Mouse (Mus musculus) midbrain, embryonic 15.5 days (tissue): ENCODE data around the gene Hccs. TPM values are rescaled to one million over a fixed set of nuclear protein-coding genes. Genes with fewer than 3 reads are reported as not detected.
A peak's percentile ranks its signal among the peaks of the same experiment; 100 is the strongest.
"Not testable (repeated sequence)": the region's sequence is repeated elsewhere in the genome, so short reads cannot be mapped to it uniquely, and the experiment has no call there.

ENCODE experiments used
- ATAC-seq: fragments of 200-750 bp; cut with Nextera tagmentation; replicated peaks from 2 replicates; pipeline ENCODE4 v1.8.0; 2017; ENCODE audit warnings: moderate TSS enrichment
- H3K27ac ChIP-seq: fragments of 300-500 bp; sonication (generic); 2 replicates; pipeline ENCODE4 v1.5.1; 2015; ENCODE audit warnings: mild to moderate bottlenecking, inconsistent platforms
- H3K27me3 ChIP-seq: fragments of 300-500 bp; sonication (generic); replicated peaks from 2 replicates; pipeline ENCODE4 v1.6.1; 2015; ENCODE audit warnings: inconsistent platforms
- H3K36me3 ChIP-seq: fragments of 300-500 bp; sonication (generic); replicated peaks from 2 replicates; pipeline ENCODE4 v1.6.1; 2015; ENCODE audit warnings: inconsistent platforms
- H3K4me1 ChIP-seq: fragments of 300-500 bp; sonication (generic); 2 replicates; pipeline ENCODE4 v1.6.1; 2015; ENCODE audit warnings: inconsistent platforms
- H3K4me2 ChIP-seq: fragments of 300-500 bp; sonication (generic); 2 replicates; pipeline ENCODE4 v1.6.1; 2015; ENCODE audit warnings: inconsistent platforms, mild to moderate bottlenecking, moderate library complexity
- H3K4me3 ChIP-seq: fragments of 300-500 bp; sonication (generic); 2 replicates; pipeline ENCODE4 v1.5.1; 2015; ENCODE audit warnings: mild to moderate bottlenecking, inconsistent platforms
- H3K9ac ChIP-seq: fragments of 300-500 bp; sonication (generic); 2 replicates; pipeline ENCODE4 v1.6.1; 2015; ENCODE audit warnings: mild to moderate bottlenecking, inconsistent platforms
- H3K9me3 ChIP-seq: fragments of 300-500 bp; sonication (generic); 2 replicates; pipeline ENCODE4 v1.6.1; 2016; ENCODE audit warnings: inconsistent platforms
- WGBS: fragments of 180-500 bp; shearing (Covaris S2); methylation state at CpG from one replicate; pipeline ENCODE4 v1.1.7; 2015; ENCODE audit warnings: mixed read lengths; 5-methylcytosine and 5-hydroxymethylcytosine counted together
- polyA plus RNA-seq: library from polyadenylated mRNA; unstranded; fragments of >200 nt; fragmentation: Nextera tagmentation; extraction: Ambion mirVana; gene quantifications from 2 replicates; pipeline ENCODE4 v1.2.1, GENCODE M21; 2015

Hccs gene
- 34.5 and 35.6 TPM in 2 replicates for polyA plus RNA-seq

DNA sequence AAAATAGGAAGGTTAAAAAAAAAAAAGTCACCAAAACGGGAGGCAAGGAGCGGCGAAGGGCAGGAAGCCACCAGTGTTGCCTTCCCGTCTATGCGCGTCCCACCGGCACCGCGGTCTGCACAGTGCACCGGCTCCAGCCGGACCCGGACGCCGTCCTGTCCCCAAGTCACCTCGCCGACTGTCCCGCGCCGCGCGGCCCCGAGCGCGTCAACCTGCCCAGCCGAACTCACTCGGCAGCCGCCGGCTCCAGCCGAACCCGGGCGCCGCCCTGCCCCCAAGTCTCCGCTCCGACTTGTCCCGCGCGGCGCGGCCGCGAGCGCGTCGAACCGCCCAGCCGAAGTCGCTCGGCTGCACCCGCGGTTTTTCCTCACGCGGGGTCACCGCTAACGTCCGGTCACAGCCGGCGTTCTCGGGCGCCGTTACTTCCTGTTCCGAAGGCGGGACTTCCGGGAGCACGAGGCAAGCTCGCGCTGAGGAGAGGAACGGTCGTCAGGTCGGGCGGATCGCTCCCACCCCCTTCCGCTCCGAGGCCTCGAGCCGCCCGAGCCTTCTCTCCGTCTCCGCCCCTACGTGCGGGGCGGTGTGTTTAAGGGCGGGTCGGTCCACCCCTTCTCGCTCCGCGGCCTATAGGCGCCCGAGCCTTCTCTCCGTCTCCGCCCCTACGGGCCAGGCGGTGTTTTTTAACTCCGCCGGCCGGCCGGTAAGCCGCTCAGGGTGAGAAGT, at the start of gene Hccs:
Gene Hccs (minus strand): TSS at position 428 of the 723 bp plus-strand sequence.
- peak; percentile 100 for ATAC-seq
- Histone ChIP-seq H3K36me3 (no peaks in the 10 kb centered on the region), H3K27me3 (no peaks in the 10 kb centered on the region; the same call in 1 of the 2 replicates), H3K4me1 (peaks cover 8% of the 10 kb centered on the region), H3K9me3 (no peaks in the 10 kb centered on the region), H3K4me3 (peak within 1 kb of the TSS; percentile 65), H3K27ac (peak within 1 kb of the TSS; percentile 83), H3K9ac (peak within 1 kb of the TSS; percentile 54), H3K4me2 (peak within 1 kb of the TSS; percentile 53)
- WGBS: 25% methylated on average over 94 of the region's 97 CpGs

DNA sequence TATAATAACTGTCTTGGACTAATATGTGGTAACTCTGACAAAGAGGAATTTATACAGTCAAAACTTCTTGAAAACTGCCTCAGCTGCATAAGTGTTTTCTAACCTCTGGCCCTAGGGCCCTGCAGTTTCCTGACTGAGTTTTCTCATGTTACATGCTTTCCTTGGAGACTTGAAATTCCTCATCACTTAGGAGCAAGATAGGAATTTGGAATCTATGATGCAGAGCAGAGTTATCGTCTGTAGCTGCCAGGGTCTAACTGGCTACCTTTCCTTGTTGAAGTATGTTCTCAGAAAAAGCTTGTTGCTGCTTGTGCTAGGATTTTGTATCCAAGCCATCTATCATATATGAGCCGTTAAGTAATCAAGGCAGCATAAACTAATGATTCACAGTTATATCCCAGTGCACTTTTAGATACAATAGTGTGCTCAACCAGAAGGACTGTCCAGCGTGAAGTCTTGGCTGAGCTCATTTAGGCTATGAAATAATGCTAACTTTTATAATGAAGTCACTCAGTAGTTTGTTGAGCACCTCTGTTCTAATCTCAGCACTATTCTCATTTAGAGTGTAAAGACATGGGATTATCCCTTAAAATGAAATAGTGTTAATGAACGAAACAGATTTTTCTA, 37.1 kb upstream of the Hccs start:
- H3K36me3 ChIP-seq: no peaks in the 10 kb centered on the region
- H3K4me3 ChIP-seq: no peak overlapping the region
- no peak overlapping the region for H3K27ac ChIP-seq
- no peak for ATAC-seq
- no peaks in the 10 kb centered on the region for H3K9me3 ChIP-seq
- no peaks in the 10 kb centered on the region for H3K27me3 ChIP-seq
- 74% methylated on average over 4 of the region's 4 CpGs for WGBS
- H3K4me1 ChIP-seq: no peaks in the 10 kb centered on the region
- H3K9ac ChIP-seq: no peak overlapping the region
- no peak overlapping the region for H3K4me2 ChIP-seq

DNA sequence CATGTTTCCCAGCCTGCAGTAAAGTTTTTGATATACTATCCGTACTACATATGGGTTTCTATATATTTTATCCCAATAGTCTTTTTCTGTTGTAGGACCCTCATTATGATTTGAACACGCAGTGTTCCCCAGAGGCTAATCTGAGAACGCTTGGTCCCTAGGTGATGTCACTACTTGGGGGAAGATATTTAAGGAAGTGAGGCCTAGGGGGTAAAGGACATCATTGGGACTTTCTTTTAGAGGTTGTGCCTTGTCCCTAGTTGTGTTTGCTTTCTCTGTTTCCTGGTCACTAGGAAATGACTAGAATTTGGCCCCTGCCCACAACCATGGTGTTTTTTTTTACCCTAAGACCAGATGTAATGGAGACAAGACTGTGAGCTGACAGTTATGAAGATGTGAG, 18.0 kb upstream of the Hccs start:
- 77% methylated on average over 3 of the region's 3 CpGs for WGBS
- H3K27me3 ChIP-seq: peaks cover 4% of the 10 kb centered on the region; the same call in 1 of the 2 replicates
- no peak overlapping the region for H3K9ac ChIP-seq
- H3K4me1 ChIP-seq: no peaks in the 10 kb centered on the region
- ATAC-seq: no peak
- no peak overlapping the region for H3K4me2 ChIP-seq
- H3K4me3 ChIP-seq: no peak overlapping the region
- H3K9me3 ChIP-seq: no peaks in the 10 kb centered on the region
- H3K27ac ChIP-seq: no peak overlapping the region
- no peaks in the 10 kb centered on the region for H3K36me3 ChIP-seq

DNA sequence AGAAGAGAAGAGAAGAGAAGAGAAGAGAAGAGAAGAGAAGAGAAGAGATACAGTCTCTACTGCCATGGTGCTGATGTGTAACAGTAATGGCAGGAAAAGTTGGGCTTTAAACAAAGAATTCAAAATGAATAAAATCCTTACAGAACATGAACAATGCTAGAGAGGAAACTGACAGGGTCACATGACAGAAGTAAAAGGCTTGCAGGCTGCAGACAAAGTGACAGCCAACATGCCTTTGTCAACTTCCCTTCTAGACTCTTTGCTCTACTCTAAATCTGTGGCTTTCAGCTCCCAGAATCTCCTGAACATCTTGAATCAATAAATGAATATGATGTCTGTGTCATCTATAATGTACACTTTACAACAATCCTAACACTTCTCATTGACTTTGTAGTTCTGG, 17.4 kb upstream of the Hccs start:
- H3K27me3 ChIP-seq: peaks cover 7% of the 10 kb centered on the region; the same call in 1 of the 2 replicates
- H3K9ac ChIP-seq: no peak overlapping the region
- H3K4me1 ChIP-seq: no peaks in the 10 kb centered on the region
- no peak overlapping the region for H3K27ac ChIP-seq
- ATAC-seq: no peak
- no peaks in the 10 kb centered on the region for H3K36me3 ChIP-seq
- no peak overlapping the region for H3K4me2 ChIP-seq
- no peaks in the 10 kb centered on the region for H3K9me3 ChIP-seq
- no peak overlapping the region for H3K4me3 ChIP-seq

DNA sequence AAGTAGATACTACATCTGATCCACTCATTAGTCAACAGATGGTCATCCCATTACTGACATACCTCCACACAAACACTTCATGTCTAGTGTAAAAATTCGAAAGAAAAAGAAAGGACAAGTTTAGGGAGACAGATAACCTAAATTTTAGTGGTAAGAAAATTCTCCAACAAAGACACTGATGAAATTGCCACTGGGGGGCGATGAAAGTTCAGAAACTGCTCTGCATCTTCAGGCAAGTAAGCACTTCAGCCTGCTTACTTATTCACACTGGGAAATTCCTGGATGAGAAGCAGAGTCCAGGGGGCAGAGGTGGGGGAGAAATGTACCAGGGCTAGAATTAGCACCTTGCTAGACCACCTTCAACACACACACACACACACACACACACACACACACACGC, 12.1 kb upstream of the Hccs start:
- H3K4me3 ChIP-seq: no peak overlapping the region
- no peaks in the 10 kb centered on the region for H3K36me3 ChIP-seq
- H3K27ac ChIP-seq: no peak overlapping the region
- ATAC-seq: no peak
- WGBS: 34% methylated on average over 3 of the region's 3 CpGs
- H3K4me1 ChIP-seq: no peaks in the 10 kb centered on the region
- no peak overlapping the region for H3K4me2 ChIP-seq
- H3K9me3 ChIP-seq: no peaks in the 10 kb centered on the region
- H3K9ac ChIP-seq: no peak overlapping the region
- H3K27me3 ChIP-seq: peaks cover 7% of the 10 kb centered on the region; the same call in 1 of the 2 replicates

DNA sequence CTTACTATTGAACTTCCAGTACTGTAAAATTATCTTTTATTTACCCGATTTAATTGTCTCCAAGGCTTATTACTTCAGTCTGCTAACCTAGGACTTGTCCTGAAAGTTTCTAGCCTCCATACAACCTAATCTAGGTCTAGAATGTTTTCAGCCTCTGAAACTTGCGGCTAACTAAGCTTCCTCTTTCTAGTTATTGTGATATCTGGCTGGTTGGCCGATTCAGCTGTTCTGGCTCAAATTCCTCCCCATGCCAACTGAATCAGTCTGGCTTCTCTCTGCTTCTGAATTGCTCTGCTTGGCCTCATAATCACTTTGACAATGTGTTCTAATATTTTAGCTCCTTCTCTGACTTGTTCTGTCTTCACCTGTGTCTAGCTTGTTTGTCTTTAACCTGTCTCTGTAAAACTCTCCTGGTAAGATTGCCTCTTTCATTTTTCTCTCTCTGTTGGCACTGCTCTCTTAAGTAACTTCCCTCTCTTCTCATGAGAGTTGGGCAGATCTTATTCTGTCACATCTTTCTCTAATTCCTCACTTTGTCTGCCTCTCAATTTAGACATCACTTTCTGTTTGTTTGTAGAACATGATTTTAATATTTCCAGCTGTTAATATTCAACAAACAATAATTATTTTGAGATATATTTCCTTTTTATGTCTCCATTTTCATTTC, 5.9 kb upstream of the Hccs start:
- H3K4me3 ChIP-seq: no peak overlapping the region
- WGBS: 85% methylated on average over 3 of the region's 3 CpGs
- no peaks in the 10 kb centered on the region for H3K9me3 ChIP-seq
- no peak overlapping the region for H3K27ac ChIP-seq
- ATAC-seq: no peak
- no peak overlapping the region for H3K4me2 ChIP-seq
- no peaks in the 10 kb centered on the region for H3K27me3 ChIP-seq
- H3K9ac ChIP-seq: no peak overlapping the region
- H3K36me3 ChIP-seq: no peaks in the 10 kb centered on the region
- no peaks in the 10 kb centered on the region for H3K4me1 ChIP-seq

DNA sequence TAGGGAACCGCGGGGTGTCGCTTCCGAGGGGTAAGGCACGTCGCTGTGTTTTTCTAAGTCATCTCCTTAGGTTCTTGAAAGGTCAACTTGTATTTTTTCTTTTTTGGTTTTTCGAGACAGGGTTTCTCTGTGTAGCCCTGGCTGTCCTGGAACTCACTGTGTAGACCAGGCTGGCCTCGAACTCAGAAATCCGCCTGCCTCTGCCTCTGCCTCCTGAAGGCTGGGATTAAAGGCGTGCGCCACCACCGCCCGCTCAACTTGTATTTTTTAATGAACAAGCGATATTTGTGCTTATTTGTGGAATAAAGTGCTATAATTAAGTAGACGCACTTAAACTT, 465 bp upstream of the Hccs start:
- H3K27ac ChIP-seq: peak overlapping the region; percentile 83
- 39% methylated on average over 15 of the region's 15 CpGs for WGBS
- H3K9me3 ChIP-seq, H3K36me3 ChIP-seq, H3K27me3 ChIP-seq, H3K9ac ChIP-seq, ATAC-seq, H3K4me1 ChIP-seq: not testable (repeated sequence)
- H3K4me3 ChIP-seq: peak overlapping the region; percentile 65
- peak overlapping the region; percentile 39 for H3K4me2 ChIP-seq

DNA sequence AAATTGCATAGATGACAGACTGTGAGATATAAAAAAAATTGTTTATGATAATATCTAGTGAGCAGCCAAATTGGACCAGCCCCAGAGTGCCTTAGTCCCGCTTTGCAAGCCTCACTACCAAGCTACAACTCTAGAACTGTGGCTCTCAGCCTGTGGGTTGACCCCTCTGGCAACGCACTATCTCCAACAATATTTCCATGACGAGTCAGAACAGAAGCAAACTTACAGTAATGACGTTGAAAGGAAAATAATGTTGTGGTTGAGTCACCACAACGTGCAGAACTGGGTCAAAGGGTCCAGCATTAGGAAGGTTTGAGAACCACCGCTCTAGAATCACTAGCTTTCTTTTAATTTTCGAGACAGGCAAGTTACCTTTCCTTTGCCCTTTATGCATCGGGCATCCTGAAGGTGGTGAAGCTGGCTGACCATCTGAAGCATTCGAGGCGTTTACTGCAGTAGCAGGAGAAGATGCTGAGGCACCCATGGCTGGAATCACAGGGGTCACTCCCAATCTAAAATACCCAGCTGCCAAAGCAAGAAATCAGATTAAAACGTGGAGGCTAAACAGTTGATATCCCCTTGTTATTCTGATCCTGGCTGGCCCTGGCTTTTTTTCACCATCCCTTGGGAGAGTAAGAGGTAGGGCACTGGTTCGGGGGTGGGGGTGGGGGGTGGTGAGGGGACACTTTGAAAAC, 959 bp downstream of the Hccs start:
- Histone ChIP-seq H3K27ac (no peak overlapping the region), H3K36me3 (no peaks in the 10 kb centered on the region), H3K9me3 (no peaks in the 10 kb centered on the region), H3K9ac (peak overlapping the region; percentile 54), H3K4me1 (peaks cover 8% of the 10 kb centered on the region), H3K27me3 (no peaks in the 10 kb centered on the region; the same call in 1 of the 2 replicates), H3K4me3 (peak overlapping the region; percentile 65), H3K4me2 (peak overlapping the region; percentile 53)
- ATAC-seq: no peak
- WGBS: 62% methylated on average over 12 of the region's 12 CpGs

DNA sequence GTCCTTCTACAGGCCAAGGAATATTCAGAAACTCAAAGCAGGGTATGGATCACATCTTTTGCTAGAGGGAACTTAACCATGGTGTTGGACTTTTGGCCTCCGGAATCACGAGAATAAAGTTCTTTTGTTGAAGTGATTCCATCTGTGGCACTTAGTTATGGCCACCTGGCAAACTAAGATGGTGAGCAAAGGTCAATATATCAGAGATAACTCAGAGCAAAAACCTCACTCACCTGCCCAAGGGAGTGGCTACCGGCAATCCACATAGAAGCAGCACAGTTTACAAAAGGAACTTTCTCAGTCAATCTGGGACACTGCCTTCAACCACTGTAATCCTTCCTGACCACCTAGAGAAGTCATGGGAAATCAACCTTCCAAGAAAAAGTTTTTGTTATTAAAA, 11.6 kb downstream of the Hccs start:
- Histone ChIP-seq H3K27ac (no peak overlapping the region), H3K4me1 (no peaks in the 10 kb centered on the region), H3K9ac (no peak overlapping the region), H3K9me3 (no peaks in the 10 kb centered on the region), H3K4me2 (no peak overlapping the region), H3K4me3 (no peak overlapping the region), H3K36me3 (no peaks in the 10 kb centered on the region; the same call in 1 of the 2 replicates), H3K27me3 (no peaks in the 10 kb centered on the region)
- 81% methylated on average over 3 of the region's 3 CpGs for WGBS
- ATAC-seq: no peak

DNA sequence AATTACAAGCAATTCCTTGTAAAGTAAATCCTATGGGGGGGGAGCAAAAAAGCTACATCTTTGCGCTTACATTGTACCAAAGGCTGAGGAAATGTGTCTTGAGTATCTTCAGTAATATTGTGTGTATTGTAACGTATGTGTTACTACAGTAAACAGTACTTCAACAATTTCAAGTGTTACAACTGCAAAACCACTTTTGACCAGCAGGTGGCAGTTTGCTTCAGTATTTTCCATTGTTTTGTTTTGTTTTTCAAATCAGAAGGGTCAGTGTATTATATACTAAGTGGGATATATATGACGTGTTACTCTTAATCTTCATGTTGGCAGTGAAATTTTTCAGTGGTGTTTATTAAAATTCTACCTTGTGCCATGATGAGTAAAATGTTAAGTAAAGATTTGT, 16.2 kb downstream of the Hccs start:
- Histone ChIP-seq H3K9ac (no peak overlapping the region), H3K4me3 (no peak overlapping the region), H3K4me2 (no peak overlapping the region), H3K27ac (no peak overlapping the region), H3K9me3 (no peaks in the 10 kb centered on the region), H3K4me1 (no peaks in the 10 kb centered on the region), H3K27me3 (no peaks in the 10 kb centered on the region; the same call in 1 of the 2 replicates), H3K36me3 (no peaks in the 10 kb centered on the region)
- no peak for ATAC-seq
- 47% methylated on average over 3 of the region's 3 CpGs for WGBS

DNA sequence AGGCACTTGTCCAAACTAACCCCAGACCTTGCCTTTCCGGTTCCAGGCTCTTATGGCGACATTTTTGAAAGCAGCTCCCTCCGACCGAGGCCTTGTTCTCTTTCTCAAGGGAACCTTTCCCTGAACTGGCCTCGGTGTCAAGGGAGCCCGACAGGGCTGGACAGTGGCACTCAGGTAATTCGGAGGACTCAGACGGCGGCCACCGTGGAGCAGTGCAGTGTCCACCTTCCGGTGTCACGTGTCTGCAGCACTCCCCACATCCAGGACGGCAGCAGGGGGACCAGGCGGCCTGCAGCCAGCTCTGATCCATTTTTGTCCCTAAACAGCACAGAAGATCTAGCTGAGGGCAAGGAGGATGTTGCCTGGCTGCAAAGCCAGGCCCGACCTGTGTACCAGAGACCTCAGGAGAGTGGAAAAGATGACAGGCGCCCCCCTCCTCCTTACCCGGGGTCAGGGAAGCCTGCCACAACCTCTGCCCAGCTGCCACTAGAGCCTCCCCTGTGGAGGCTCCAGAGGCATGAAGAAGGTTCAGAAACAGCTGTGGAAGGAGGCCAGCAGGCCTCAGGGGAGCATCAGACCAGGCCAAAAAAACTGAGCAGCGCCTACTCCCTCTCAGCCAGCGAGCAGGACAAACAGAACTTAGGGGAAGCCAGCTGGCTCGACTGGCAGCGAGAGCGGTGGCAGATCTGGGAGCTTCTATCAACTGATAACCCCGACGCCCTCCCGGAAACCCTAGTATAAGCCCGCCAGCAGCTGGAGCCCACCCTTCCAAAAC, 17.7 kb downstream of the Hccs start:
- WGBS: 73% methylated on average over 26 of the region's 26 CpGs
- Histone ChIP-seq H3K9ac (no peak overlapping the region), H3K4me2 (no peak overlapping the region), H3K36me3 (no peaks in the 10 kb centered on the region), H3K4me3 (no peak overlapping the region), H3K9me3 (no peaks in the 10 kb centered on the region), H3K4me1 (no peaks in the 10 kb centered on the region), H3K27me3 (no peaks in the 10 kb centered on the region; the same call in 1 of the 2 replicates), H3K27ac (no peak overlapping the region)
- no peak for ATAC-seq
